Mouse (Mus musculus) hindbrain, postnatal 0 days (tissue): ENCODE data around the gene Slc25a34. TPM values are rescaled to one million over a fixed set of nuclear protein-coding genes. Genes with fewer than 3 reads are reported as not detected.

ENCODE experiments used
- ATAC-seq: fragments of 200-750 bp; cut with Nextera tagmentation; 2 replicates; pipeline ENCODE4 v1.8.0; 2017; ENCODE audit warnings: mild to moderate bottlenecking, moderate TSS enrichment, moderate library complexity
- DNase-seq: peaks from one replicate; pipeline ENCODE4 v3.0.0-alpha.2; 2015; ENCODE audit warnings: low spot score
- H3K27ac ChIP-seq: fragments of 300-500 bp; sonication (generic); 2 replicates; pipeline ENCODE4 v1.5.1; 2014; ENCODE audit warnings: mild to moderate bottlenecking
- H3K27me3 ChIP-seq: fragments of 300-500 bp; sonication (generic); 2 replicates; pipeline ENCODE4 v1.6.1; 2014; ENCODE audit warnings: low read length, mixed read lengths; ENCODE audit not compliant: insufficient read depth
- H3K36me3 ChIP-seq: fragments of 300-500 bp; sonication (generic); 2 replicates; pipeline ENCODE4 v1.6.1; 2014; ENCODE audit warnings: low read length, mixed read lengths; ENCODE audit not compliant: insufficient read depth
- H3K4me1 ChIP-seq: fragments of 300-500 bp; sonication (generic); 2 replicates; pipeline ENCODE4 v1.6.1; 2014; ENCODE audit warnings: antibody characterized with exemption, low read length, mixed read lengths; ENCODE audit not compliant: insufficient read depth
- H3K4me2 ChIP-seq: fragments of 300-500 bp; sonication (generic); 2 replicates; pipeline ENCODE4 v1.6.1; 2014; ENCODE audit warnings: low read depth, mild to moderate bottlenecking, low read length, moderate library complexity, mixed read lengths
- H3K4me3 ChIP-seq: fragments of 300-500 bp; sonication (generic); 2 replicates; pipeline ENCODE4 v1.5.1; 2014; ENCODE audit warnings: low read length
- H3K9ac ChIP-seq: fragments of 300-500 bp; sonication (generic); replicated peaks from 2 replicates; pipeline ENCODE4 v1.6.1; 2014; ENCODE audit warnings: mild to moderate bottlenecking, low read length, moderate library complexity, mixed read lengths
- H3K9me3 ChIP-seq: fragments of 300-500 bp; sonication (generic); 2 replicates; pipeline ENCODE4 v1.6.1; 2016; ENCODE audit warnings: low read length, mixed read lengths
- CTCF ChIP-seq: IDR thresholded peaks from 2 replicates; pipeline ENCODE4 v1.5.1; 2016; ENCODE audit warnings: antibody characterized with exemption, control low read depth, low read depth
- WGBS: fragments of 180-500 bp; shearing (Covaris S2); extraction: QIAGEN DNeasy Blood & Tissue Kit; methylation state at CpG from one replicate; pipeline ENCODE4 v1.1.7; 2014; 5-methylcytosine and 5-hydroxymethylcytosine counted together
- polyA plus RNA-seq: library from polyadenylated mRNA; unstranded; fragments of >200 nt; fragmentation: Nextera tagmentation; extraction: Ambion mirVana; gene quantifications from 2 replicates; pipeline ENCODE4 v1.2.1, GENCODE M21; 2015
- total RNA-seq: library from RNA; depleted of rRNA; stranded (reverse); fragments of >200 nt; gene quantifications from 2 replicates; pipeline ENCODE4 v1.2.3, GENCODE M21; 2014

Gene Slc25a34
- total and polyA plus RNA-seq, 2 experiments from 2014 or later, result 3.6 to 18.1 TPM

DNA sequence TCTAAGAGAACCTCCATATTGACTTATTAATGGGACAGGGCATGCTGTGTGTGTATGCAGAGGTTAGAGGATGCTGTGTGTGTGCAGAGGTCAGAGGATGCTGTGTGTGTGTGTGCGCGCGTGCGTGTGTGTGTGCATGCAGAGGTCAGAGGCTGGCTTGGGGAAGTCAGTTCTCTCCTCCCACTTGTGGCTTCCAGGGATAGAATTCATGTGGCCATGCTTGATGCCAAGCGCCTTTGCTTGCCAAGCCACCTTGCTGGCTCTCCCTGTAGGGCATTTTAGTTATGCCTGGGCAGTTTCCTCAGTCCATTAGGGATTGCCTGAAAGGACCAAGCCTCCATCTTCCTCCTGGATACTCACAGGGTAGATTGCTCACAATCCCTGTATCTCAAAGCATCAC, 13.1 kb upstream of the Slc25a34 start:
- no peak overlapping the region for H3K9ac ChIP-seq
- no peaks in the 10 kb centered on the region for H3K27me3 ChIP-seq
- TF ChIP-seq CTCF, result no peak
- H3K9me3 ChIP-seq, result no peaks in the 10 kb centered on the region
- no peak for ATAC-seq
- H3K4me1 ChIP-seq, result no peaks in the 10 kb centered on the region
- peaks cover 58% of the 10 kb centered on the region for H3K36me3 ChIP-seq
- WGBS, result 90% methylated on average over 5 of the region's 5 CpGs
- H3K4me3 ChIP-seq, result no peak overlapping the region
- DNase-seq, result no peak
- no peak overlapping the region for H3K4me2 ChIP-seq
- H3K27ac ChIP-seq, result no peak overlapping the region

DNA sequence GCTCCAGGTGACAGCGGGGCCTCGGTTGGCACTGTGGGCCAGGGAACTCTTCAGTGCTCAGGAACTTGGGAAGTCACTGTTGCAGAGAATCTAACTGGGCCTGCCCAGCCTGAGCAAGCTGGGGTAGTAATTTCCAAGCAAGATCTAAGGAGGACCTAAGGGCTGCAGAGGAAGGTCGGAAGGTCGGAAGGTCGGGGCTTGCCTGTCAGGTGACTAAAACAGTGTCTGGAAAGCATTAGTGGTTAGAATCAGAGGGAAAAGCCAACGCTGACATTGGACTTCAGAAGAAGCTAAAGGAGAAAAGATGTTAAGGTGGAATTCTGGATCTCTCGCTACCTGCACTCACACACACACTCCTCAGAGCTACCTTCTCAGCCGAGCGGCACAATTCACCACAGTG, 12.4 kb upstream of the Slc25a34 start:
- Histone ChIP-seq H3K4me2 (no peak overlapping the region), H3K9me3 (no peaks in the 10 kb centered on the region), H3K4me1 (no peaks in the 10 kb centered on the region), H3K36me3 (peaks cover 63% of the 10 kb centered on the region), H3K4me3 (no peak overlapping the region), H3K27ac (no peak overlapping the region), H3K27me3 (no peaks in the 10 kb centered on the region), H3K9ac (no peak overlapping the region)
- WGBS, result 82% methylated on average over 9 of the region's 9 CpGs
- no peak for TF ChIP-seq CTCF
- DNase-seq (no peak), ATAC-seq (no peak)

- no peak overlapping the region for H3K9ac ChIP-seq
- peaks cover 82% of the 10 kb centered on the region for H3K36me3 ChIP-seq
- no peaks in the 10 kb centered on the region for H3K4me1 ChIP-seq
- no peak overlapping the region for H3K27ac ChIP-seq
- no peak for TF ChIP-seq CTCF
- 89% methylated on average over 21 of the region's 21 CpGs for WGBS
- no peak for ATAC-seq
- no peak overlapping the region for H3K4me2 ChIP-seq
- DNase-seq, result no peak
- no peaks in the 10 kb centered on the region for H3K9me3 ChIP-seq
- H3K27me3 ChIP-seq, result no peaks in the 10 kb centered on the region
- no peak overlapping the region for H3K4me3 ChIP-seq
These were observed 8.7 kb upstream of the Slc25a34 start for GRCm38 (mm10) chr4:141632111-141632873.

- no peak overlapping the region for H3K4me3 ChIP-seq
- no peak overlapping the region for H3K27ac ChIP-seq
- H3K36me3 ChIP-seq, result peaks cover 78% of the 10 kb centered on the region
- no peaks in the 10 kb centered on the region for H3K27me3 ChIP-seq
- H3K9me3 ChIP-seq, result no peaks in the 10 kb centered on the region
- 96% methylated on average over 20 of the region's 20 CpGs for WGBS
- TF ChIP-seq CTCF, result no peak
- ATAC-seq, result no peak
- no peak overlapping the region for H3K4me2 ChIP-seq
- no peak for DNase-seq
- no peaks in the 10 kb centered on the region for H3K4me1 ChIP-seq
- H3K9ac ChIP-seq, result no peak overlapping the region
These were observed 7.6 kb upstream of the Slc25a34 start for GRCm38 (mm10) chr4:141631250-141631649.

DNA sequence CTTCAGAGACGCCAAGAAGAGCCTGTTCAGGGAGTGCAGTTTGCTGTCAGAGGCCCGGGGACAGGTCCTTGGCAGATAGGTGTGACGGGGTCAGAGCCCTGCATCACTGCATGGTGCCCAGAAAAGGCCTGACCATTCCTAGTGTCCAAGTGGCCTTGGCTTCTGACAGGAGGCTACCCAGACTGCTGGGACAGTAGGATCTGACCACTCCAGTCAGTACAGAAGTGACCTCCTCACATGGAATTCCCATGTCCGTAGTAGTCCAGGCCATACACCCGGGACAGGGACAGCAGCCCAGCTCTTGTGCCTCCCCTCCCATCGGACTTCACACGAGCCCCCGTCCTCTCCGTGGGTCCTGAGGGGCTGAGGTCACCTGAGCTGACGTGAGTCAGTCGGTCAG, 6.4 kb upstream of the Slc25a34 start:
- Histone ChIP-seq H3K4me2 (no peak overlapping the region), H3K4me1 (no peaks in the 10 kb centered on the region), H3K27me3 (no peaks in the 10 kb centered on the region), H3K36me3 (peaks cover 78% of the 10 kb centered on the region), H3K9me3 (no peaks in the 10 kb centered on the region), H3K27ac (no peak overlapping the region), H3K9ac (no peak overlapping the region), H3K4me3 (no peak overlapping the region)
- TF ChIP-seq CTCF, result no peak
- DNase-seq, result no peak
- no peak for ATAC-seq
- 94% methylated on average over 11 of the region's 11 CpGs for WGBS

DNA sequence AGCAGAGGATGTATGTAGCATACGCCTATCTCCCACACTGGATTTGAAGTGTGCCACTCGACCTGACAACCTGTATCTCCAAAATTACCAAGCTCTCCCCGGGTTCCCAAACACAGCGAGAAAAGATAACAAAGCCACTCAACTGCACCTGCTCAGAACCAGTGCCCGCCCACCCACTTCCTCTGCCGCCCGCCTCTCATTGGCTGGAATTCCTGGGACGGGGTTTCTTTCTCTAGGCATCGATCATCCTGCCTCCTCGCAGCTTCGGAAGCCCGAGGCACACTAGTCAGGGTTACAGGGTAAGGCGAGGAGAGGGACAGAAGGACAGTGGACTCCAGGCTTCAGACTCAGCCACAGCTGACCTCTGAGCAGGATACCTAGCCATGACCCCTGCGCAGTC, 5.0 kb upstream of the Slc25a34 start:
- H3K36me3 ChIP-seq, result peaks cover 67% of the 10 kb centered on the region
- H3K27me3 ChIP-seq, result no peaks in the 10 kb centered on the region
- H3K27ac ChIP-seq, result no peak overlapping the region
- H3K4me1 ChIP-seq, result no peaks in the 10 kb centered on the region
- WGBS, result 85% methylated on average over 14 of the region's 14 CpGs
- H3K4me2 ChIP-seq, result no peak overlapping the region
- ATAC-seq, result no peak
- H3K9ac ChIP-seq, result no peak overlapping the region
- no peak for DNase-seq
- H3K9me3 ChIP-seq, result no peaks in the 10 kb centered on the region
- no peak overlapping the region for H3K4me3 ChIP-seq
- no peak for TF ChIP-seq CTCF

DNA sequence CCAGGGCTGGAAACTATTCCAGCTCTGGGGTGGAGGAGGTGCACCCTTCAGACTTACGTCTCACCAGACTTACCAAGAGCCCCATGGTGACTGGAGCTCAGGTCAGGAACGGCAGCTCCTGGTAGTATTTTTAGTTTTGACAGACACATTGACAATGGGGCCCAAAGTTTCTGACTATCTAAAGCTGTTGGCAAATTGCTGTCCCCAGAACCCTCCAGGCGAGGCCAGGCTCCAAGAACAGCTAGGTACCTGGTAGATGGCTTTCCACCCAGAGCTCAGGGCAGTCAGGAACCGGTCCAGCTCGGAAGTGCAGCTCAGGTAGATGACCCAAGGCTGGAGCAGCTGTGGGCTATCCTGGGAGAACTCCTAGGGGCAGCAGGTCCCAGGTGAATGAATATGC, 3.9 kb upstream of the Slc25a34 start:
- no peaks in the 10 kb centered on the region for H3K27me3 ChIP-seq
- no peak for ATAC-seq
- no peak for TF ChIP-seq CTCF
- H3K36me3 ChIP-seq, result peaks cover 59% of the 10 kb centered on the region
- no peak overlapping the region for H3K27ac ChIP-seq
- H3K9ac ChIP-seq, result no peak overlapping the region
- no peaks in the 10 kb centered on the region for H3K9me3 ChIP-seq
- 81% methylated on average over 5 of the region's 5 CpGs for WGBS
- H3K4me3 ChIP-seq, result no peak overlapping the region
- H3K4me2 ChIP-seq, result no peak overlapping the region
- H3K4me1 ChIP-seq, result 0 out of 2 replicates have a peak, but pooled peaks cover 2% of the 10 kb centered on the region
- DNase-seq, result no peak
